Mouse (Mus musculus) heart, embryonic 10.5 days (tissue): Measurements from ENCODE around the gene Tex30. TPM values are rescaled to one million over a fixed set of nuclear protein-coding genes. Genes with fewer than 3 reads are reported as not detected.
A peak's percentile ranks its signal among the peaks of the same experiment; 100 is the strongest.

ENCODE experiments used
- DNase-seq: peaks from one replicate; pipeline ENCODE4 v3.0.0-alpha.2; 2017; ENCODE audit warnings: low spot score
- H3K27ac ChIP-seq: fragments of 300-500 bp; sonication (generic); 2 replicates; pipeline ENCODE4 v1.5.1; 2016; ENCODE audit warnings: mild to moderate bottlenecking
- H3K27me3 ChIP-seq: fragments of 300-500 bp; sonication (generic); 2 replicates; pipeline ENCODE4 v1.6.1; 2016; ENCODE audit warnings: mild to moderate bottlenecking; ENCODE audit not compliant: poor library complexity, insufficient read depth, severe bottlenecking
- H3K36me3 ChIP-seq: fragments of 300-500 bp; sonication (generic); 2 replicates; pipeline ENCODE4 v1.6.1; 2016; ENCODE audit warnings: mild to moderate bottlenecking, moderate library complexity
- H3K4me1 ChIP-seq: fragments of 300-500 bp; sonication (generic); 2 replicates; pipeline ENCODE4 v1.6.1; 2016; ENCODE audit warnings: mild to moderate bottlenecking
- H3K4me3 ChIP-seq: fragments of 300-500 bp; sonication (generic); 2 replicates; pipeline ENCODE4 v1.5.1; 2016; ENCODE audit warnings: mild to moderate bottlenecking, moderate library complexity
- H3K9me3 ChIP-seq: fragments of 300-500 bp; sonication (generic); 2 replicates; pipeline ENCODE4 v1.6.1; 2016; ENCODE audit warnings: mild to moderate bottlenecking, moderate library complexity
- WGBS: fragments of 180-500 bp; shearing (Covaris S2); methylation state at CpG from one replicate; pipeline ENCODE4 v1.1.7; 2016; 5-methylcytosine and 5-hydroxymethylcytosine counted together
- polyA plus RNA-seq: library from polyadenylated mRNA; unstranded; fragments of >200 nt; fragmentation: Nextera tagmentation; extraction: Ambion mirVana; gene quantifications from 2 replicates; pipeline ENCODE4 v1.2.1, GENCODE M21; 2016

The Tex30 gene
- polyA plus RNA-seq: 80.2 and 106 TPM in 2 replicates

- no peaks in the 10 kb centered on the region for H3K9me3 ChIP-seq
- WGBS: under 1% methylated on average over 55 of the region's 55 CpGs
- H3K4me1 ChIP-seq: peaks cover 4% of the 10 kb centered on the region; the same call in 1 of the 2 replicates
- H3K27me3 ChIP-seq: no peaks in the 10 kb centered on the region
- DNase-seq: peak; percentile 98
- peak within 1 kb of the TSS; percentile 87 for H3K4me3 ChIP-seq
- peak within 1 kb of the TSS; percentile 95 for H3K27ac ChIP-seq
- H3K36me3 ChIP-seq: peaks cover 34% of the 10 kb centered on the region
Measured at GRCm38 (mm10) chr1:44102259-44102717, at the start of gene Tex30. Tex30 (minus strand) TSS chr1:44102441.

GRCm38 (mm10) chr1:44148706-44149105 is 46.5 kb upstream of the Tex30 start:
- no peaks in the 10 kb centered on the region for H3K27me3 ChIP-seq
- peak overlapping the region; percentile 77 for H3K4me3 ChIP-seq
- H3K4me1 ChIP-seq: peaks cover 3% of the 10 kb centered on the region; the same call in 1 of the 2 replicates
- no peak for DNase-seq
- H3K36me3 ChIP-seq: peaks cover 3% of the 10 kb centered on the region; the same call in 1 of the 2 replicates
- 53% methylated on average over 6 of the region's 6 CpGs for WGBS
- H3K9me3 ChIP-seq: no peaks in the 10 kb centered on the region
- H3K27ac ChIP-seq: peak overlapping the region; percentile 95; the same call in 1 of the 2 replicates

GRCm38 (mm10) chr1:44147563-44148381 is 45.5 kb upstream of the Tex30 start, which contains the start of gene Ercc5:
Ercc5 (plus strand) TSS chr1:44147744.
- peak within 1 kb of the TSS; percentile 77 for H3K4me3 ChIP-seq
- H3K27ac ChIP-seq: peak within 1 kb of the TSS; percentile 95
- WGBS: under 1% methylated on average over 66 of the region's 66 CpGs
- no peaks in the 10 kb centered on the region for H3K9me3 ChIP-seq
- no peaks in the 10 kb centered on the region for H3K27me3 ChIP-seq
- DNase-seq: peak; percentile 98
- H3K4me1 ChIP-seq: peaks cover 3% of the 10 kb centered on the region; the same call in 1 of the 2 replicates
- peaks cover 12% of the 10 kb centered on the region; the same call in 1 of the 2 replicates for H3K36me3 ChIP-seq

GRCm38 (mm10) chr1:44142747-44143146 is 40.5 kb upstream of the Tex30 start:
- WGBS: 82% methylated on average over 5 of the region's 5 CpGs
- DNase-seq: no peak
- Histone ChIP-seq H3K27ac (no peak overlapping the region), H3K9me3 (no peaks in the 10 kb centered on the region), H3K4me1 (peaks cover 3% of the 10 kb centered on the region; the same call in 1 of the 2 replicates), H3K4me3 (no peak overlapping the region), H3K36me3 (peaks cover 38% of the 10 kb centered on the region), H3K27me3 (no peaks in the 10 kb centered on the region)

- peaks cover 47% of the 10 kb centered on the region for H3K36me3 ChIP-seq
- 88% methylated on average over 4 of the region's 4 CpGs for WGBS
- DNase-seq: no peak
- no peak overlapping the region for H3K27ac ChIP-seq
- no peak overlapping the region for H3K4me3 ChIP-seq
- no peaks in the 10 kb centered on the region for H3K4me1 ChIP-seq
- no peaks in the 10 kb centered on the region for H3K9me3 ChIP-seq
- H3K27me3 ChIP-seq: no peaks in the 10 kb centered on the region
Measured at GRCm38 (mm10) chr1:44140232-44140631, 38.0 kb upstream of the Tex30 start.

GRCm38 (mm10) chr1:44129929-44130581 is 27.8 kb upstream of the Tex30 start:
- H3K27me3 ChIP-seq: no peaks in the 10 kb centered on the region
- no peak overlapping the region for H3K4me3 ChIP-seq
- WGBS: 58% methylated on average over 4 of the region's 4 CpGs
- no peak for DNase-seq
- no peak overlapping the region for H3K27ac ChIP-seq
- no peaks in the 10 kb centered on the region for H3K4me1 ChIP-seq
- peaks cover 50% of the 10 kb centered on the region for H3K36me3 ChIP-seq
- H3K9me3 ChIP-seq: no peaks in the 10 kb centered on the region

GRCm38 (mm10) chr1:44125590-44125989 is 23.3 kb upstream of the Tex30 start:
- no peak for DNase-seq
- Histone ChIP-seq H3K27ac (no peak overlapping the region), H3K9me3 (no peaks in the 10 kb centered on the region), H3K4me1 (no peaks in the 10 kb centered on the region), H3K36me3 (peaks cover 50% of the 10 kb centered on the region), H3K27me3 (no peaks in the 10 kb centered on the region), H3K4me3 (no peak overlapping the region)
- 89% methylated on average over 4 of the region's 4 CpGs for WGBS

GRCm38 (mm10) chr1:44122256-44122655 is 20.0 kb upstream of the Tex30 start:
- H3K4me3 ChIP-seq: no peak overlapping the region
- 81% methylated on average over 3 of the region's 3 CpGs for WGBS
- peaks cover 5% of the 10 kb centered on the region; the same call in 1 of the 2 replicates for H3K4me1 ChIP-seq
- no peak for DNase-seq
- peaks cover 31% of the 10 kb centered on the region for H3K36me3 ChIP-seq
- H3K9me3 ChIP-seq: no peaks in the 10 kb centered on the region
- no peaks in the 10 kb centered on the region for H3K27me3 ChIP-seq
- H3K27ac ChIP-seq: no peak overlapping the region

GRCm38 (mm10) chr1:44120074-44120406 is 17.8 kb upstream of the Tex30 start:
- H3K36me3 ChIP-seq: peaks cover 32% of the 10 kb centered on the region
- 0% methylated on average over 6 of the region's 6 CpGs for WGBS
- peak overlapping the region; percentile 76 for H3K4me3 ChIP-seq
- H3K27ac ChIP-seq: peak overlapping the region; percentile 97
- DNase-seq: no peak
- H3K9me3 ChIP-seq: no peaks in the 10 kb centered on the region
- peaks cover 5% of the 10 kb centered on the region; the same call in 1 of the 2 replicates for H3K4me1 ChIP-seq
- no peaks in the 10 kb centered on the region for H3K27me3 ChIP-seq

- DNase-seq: peak; percentile 94
- no peaks in the 10 kb centered on the region for H3K9me3 ChIP-seq
- H3K4me3 ChIP-seq: peak overlapping the region; percentile 76
- under 1% methylated on average over 41 of the region's 43 CpGs for WGBS
- H3K27ac ChIP-seq: peak overlapping the region; percentile 97
- H3K36me3 ChIP-seq: peaks cover 33% of the 10 kb centered on the region
- H3K27me3 ChIP-seq: no peaks in the 10 kb centered on the region
- peaks cover 5% of the 10 kb centered on the region; the same call in 1 of the 2 replicates for H3K4me1 ChIP-seq
Measured at GRCm38 (mm10) chr1:44119201-44120073, 17.2 kb upstream of the Tex30 start.

GRCm38 (mm10) chr1:44118239-44119054 is 16.2 kb upstream of the Tex30 start, which contains the start of the genes Kdelc1 and Bivm:
Kdelc1 (minus strand) TSS chr1:44118808.
Bivm (plus strand) TSS chr1:44118957.
- WGBS: under 1% methylated on average over 39 of the region's 39 CpGs
- no peaks in the 10 kb centered on the region for H3K9me3 ChIP-seq
- peak within 1 kb of the TSS; percentile 76 for H3K4me3 ChIP-seq

More at GRCm38 (mm10) chr1:44118239-44119054, 16.2 kb upstream of the Tex30 start, which contains the start of the genes Kdelc1 and Bivm:
- peaks cover 31% of the 10 kb centered on the region for H3K36me3 ChIP-seq
- DNase-seq: peak; percentile 99
- peak within 1 kb of the TSS; percentile 97 for H3K27ac ChIP-seq
- H3K27me3 ChIP-seq: no peaks in the 10 kb centered on the region
- peaks cover 5% of the 10 kb centered on the region; the same call in 1 of the 2 replicates for H3K4me1 ChIP-seq
